Mouse (Mus musculus) spleen, postnatal 4 days (tissue): ENCODE data around the gene Fam69a.
A peak's percentile ranks its signal among the peaks of the same experiment; 100 is the strongest.

Experiments used
- DNase-seq, 2 experiments: peaks; one replicate each; pipeline ENCODE4 v3.0.0; 2022; ENCODE audit warnings: low spot score in 2 of 2

Gene Fam69a

DNA sequence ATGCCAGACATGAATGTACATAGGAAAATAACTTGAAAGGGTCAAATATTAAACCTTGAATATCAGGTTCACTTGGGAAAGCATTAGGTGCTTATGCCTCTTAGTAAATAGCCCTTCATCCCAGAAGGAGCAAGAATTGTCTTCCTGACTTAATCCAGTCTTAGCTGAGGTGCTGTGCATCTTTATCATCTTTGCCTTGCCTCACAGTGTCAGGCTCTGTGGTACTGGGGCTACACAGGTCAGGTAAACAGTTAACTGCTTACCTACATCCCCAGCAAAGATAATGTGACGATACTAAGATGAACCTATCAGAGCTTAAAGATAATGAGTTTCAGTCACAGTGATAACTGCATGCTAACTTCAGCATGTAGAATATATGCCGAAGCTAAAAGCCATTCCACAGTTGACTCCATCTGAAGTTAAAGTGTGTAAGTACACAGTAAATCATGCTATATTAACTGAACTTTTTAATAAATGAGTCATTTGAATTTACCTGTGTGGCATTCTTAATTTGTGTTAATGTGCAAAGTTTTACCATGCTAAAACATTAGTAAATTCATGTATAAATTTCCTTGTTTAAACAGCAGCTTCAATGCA lies 78.3 kb downstream of the Fam69a start:
- DNase-seq: no peak

DNA sequence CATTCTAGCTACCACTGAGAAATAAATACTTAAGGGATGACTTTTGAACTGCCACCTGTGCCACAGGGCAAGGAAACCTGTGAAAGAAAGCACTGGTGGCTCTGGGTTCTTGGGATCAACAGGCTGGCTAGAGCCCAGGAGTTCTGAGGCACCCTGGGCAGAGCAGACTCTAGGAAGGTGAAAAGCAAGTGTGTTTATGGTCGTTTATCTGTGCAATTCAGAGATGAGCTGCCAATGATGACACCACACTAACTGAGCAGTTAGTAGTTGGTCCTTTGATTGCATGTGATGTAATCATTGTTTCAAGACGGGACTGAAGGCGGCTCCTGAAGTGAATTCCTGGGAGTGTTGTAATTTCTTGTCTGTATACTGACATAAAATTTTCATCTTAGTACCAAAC lies 82.6 kb downstream of the Fam69a start:
- DNase-seq: no peak

DNA sequence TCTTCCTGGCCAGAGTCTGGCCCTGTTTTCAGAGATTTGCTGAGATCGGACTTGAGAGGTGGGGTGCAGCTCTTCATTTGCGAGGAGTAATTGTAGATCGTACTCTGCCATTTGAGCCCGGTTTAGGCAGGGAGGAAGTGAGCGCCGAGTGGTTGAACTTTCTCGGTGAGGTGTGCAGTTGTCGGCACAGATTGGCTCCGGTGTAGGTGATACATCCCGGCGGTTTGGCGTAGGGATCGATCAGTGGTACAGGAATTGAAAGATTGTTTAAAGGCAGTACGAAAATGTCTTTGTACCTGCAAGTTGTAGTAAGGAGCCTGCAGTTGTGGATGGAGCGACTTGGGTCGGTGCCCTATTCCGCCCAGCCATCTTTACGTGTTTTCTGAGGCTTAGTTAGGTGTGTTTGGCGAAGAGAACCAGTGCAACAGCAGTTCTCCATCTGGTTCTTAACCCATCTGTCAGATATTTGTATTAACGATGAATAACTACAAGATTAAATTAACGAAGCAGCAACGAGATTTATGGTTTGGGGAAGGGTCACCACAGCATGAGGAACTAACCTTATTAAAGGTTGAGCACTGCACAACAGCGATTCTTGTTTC lies 85.8 kb downstream of the Fam69a start:
- peak in 1 of 2 experiments; percentile 36 for DNase-seq

DNA sequence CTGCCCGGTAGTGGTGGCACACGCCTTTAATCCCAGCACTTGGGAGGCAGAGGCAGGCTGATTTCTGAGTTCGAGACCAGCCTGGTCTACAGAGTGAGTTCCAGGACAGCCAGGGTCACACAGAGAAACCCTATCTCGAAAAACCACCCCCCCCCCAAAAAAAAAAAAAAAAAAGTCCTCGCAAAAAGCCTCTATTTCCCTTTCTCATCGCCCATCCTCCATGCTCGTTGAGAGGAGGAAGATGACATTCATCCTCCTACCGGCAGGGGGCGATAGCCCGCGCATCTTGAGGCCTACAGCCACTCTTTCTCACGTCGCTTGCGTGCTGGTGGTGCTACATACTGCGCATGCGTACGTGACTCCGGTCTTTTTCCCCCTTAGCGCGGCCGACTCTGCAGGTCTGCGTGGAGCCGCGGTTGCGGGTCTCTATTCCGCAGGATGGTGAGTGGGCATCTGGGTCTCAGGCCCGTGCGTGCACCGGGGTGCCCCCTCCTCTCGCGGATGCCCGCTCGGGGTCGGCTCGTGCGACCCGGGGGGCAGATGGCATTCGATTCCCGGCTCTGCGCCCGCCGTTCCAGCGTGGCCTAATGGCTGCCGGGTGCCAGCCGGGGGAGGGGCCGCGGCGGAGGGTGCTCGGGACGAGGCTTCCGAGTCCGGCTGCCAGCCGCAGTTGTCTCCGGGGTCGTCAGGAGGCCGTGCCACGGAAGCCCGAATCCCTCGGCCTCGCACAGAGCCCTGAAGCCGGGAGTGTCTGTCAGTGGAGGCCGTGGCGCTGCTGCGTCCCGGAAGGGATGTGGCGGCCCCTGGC lies 86.5 kb downstream of the Fam69a start, which contains the start of gene Rpl5:
Rpl5 (plus strand) TSS at position 297 of the 808 bp plus-strand sequence.
- DNase-seq: peak; percentile 96 to 99

DNA sequence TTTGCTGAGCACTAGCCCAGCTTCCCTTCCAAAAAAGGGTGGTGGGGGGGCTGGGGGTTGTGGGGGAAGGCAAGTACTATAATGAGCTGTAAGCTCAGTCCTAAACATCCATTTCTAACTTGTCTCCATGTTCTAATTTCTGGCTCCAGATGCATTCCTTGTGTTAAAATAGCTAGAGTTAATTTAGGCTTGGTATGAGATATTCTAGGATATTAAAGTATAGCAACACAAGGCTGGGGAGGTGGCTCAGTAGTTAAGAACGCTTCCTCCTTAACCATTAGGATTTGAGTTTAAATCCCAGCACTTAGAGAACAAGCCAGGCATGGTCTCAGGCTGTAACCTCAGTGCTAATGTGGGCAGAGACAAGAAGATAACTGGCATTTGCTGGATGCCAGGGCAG lies 90.6 kb downstream of the Fam69a start:
- no peak for DNase-seq

DNA sequence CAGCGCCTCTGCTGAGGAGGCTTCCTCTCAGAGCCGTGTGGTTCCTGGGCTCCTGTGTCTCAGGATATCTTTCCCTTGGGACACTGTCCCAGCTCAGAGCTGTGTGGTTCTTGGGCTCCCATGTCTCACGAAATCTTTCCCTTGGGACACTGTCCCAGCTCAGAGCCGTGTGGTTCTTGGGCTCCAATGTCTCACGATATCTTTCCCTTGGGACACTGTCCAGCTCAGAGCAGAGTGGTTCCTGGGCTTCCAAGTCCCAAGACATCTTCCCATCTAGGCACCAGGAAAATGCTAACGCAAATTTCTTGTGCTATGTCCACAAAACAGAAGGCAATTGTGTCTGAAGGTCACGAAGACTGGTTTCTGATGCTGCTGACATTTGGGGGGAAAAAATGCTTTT lies 92.2 kb downstream of the Fam69a start:
- no peak for DNase-seq

DNA sequence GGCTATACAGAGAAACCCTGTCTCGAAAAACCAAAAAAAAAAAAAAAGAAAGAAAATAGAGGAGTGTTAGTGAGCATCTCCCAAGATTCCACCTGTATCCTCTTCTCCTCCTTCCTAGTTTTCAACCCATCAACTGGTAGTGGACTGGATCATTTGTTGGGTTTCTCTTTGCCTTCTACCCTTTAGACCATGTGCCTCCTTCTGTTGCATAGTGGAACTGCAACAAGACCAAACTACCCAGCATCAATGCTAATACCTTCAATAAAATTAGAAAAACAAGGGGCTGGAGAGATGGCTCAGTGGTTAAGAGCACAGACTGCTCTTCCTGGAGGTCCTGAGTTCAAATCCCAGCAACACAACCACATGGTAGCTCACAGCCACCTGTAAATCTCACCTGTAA lies 95.4 kb downstream of the Fam69a start:
- peak in 1 of 2 experiments; percentile 26 for DNase-seq

DNA sequence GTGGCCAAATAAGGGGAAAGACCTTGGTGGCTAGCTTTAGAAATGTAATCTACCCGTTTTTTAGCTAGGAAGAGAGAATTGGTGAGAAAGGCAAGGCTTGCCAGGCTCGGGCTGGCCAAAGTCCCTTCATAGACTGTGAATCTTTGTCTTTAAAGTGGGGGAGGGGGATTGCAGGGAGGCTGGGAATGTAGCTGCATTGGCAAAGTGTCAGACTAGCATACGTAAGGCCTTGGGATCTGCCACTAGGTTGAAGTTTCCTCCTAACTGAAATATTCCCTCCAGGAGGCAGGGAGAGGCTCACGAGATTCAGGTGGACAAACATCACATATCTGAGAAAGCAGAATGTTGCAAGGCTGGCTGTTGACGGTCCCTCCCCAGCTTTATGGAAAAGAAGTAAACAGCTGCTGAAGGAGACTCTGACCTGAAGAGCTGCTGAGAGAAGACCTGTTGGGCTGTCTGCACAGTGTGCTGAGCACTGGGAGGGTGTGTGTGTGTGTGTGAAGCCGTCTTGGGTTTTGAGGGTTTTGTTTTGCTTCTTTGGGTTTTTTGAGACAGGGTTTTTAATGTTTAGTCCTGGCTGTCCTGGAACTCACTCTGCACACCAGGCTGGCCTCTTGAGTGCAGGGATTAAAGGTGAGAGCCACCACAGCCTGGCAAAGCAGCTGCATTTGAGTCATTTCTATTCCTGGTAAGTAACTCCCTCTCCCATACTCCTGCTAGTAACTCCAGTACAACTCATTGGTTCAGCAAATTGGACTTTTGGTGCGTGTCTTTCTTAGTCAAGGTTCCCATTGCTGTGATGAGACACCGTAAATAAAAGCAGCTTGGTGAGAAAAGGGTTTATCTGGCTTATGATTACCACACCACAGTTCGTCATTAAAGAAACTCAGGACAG lies 96.6 kb downstream of the Fam69a start:
- no peak for DNase-seq

DNA sequence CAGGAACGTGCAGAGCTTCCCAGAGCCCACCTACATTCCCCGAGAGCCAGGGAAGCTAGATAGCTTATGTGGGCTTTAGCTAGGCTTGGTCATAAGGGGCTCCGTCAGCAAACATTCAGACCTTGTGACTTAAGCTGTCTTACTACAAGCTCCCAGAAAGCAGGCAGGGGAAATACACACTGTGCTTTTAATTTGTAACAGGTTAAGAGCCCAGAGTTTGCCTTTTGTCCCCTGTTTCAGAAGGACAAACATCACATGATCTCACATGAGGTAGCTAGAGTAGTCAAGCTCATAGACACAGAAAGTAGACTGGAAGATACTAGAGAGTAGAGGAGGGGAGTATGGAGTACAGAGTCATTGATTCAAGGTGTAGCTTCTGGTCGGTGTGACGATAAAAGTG lies 106.2 kb downstream of the Fam69a start:
- no peak for DNase-seq

DNA sequence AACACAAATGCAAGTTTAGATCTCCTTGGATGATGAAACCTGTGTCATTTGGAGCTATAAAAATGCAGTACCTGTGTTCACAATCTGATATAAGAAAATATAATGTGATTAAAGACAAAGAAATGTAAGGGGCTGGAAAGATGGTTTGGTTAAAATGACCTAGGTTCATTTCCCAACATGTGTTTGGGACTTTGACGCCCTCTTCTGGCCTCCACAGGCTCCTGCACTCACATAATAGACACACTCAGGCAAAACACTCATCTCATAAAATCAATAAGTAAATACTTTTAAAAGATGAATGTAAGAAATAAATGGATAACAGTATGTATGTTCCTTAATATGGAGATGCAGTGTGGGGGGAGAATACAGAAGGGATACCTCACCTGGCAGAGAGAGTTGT lies 109.8 kb downstream of the Fam69a start:
- no peak for DNase-seq

DNA sequence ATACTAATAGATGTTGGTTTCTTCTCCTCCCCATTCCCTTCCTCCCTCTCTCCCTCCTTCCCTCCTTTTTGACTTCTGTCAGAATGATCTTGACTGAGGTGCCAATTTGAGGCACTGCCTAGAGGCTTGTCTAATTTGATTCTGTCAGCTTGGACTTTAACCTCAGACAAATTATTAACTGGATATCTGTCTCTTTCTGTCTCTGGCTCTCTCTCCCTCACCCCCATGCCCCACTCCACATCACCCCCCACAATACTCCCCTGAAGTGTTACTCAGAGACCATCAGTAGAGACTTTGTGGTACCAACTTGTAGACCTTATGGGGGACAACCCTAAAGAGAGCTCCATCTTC lies 111.6 kb downstream of the Fam69a start:
- no peak for DNase-seq

DNA sequence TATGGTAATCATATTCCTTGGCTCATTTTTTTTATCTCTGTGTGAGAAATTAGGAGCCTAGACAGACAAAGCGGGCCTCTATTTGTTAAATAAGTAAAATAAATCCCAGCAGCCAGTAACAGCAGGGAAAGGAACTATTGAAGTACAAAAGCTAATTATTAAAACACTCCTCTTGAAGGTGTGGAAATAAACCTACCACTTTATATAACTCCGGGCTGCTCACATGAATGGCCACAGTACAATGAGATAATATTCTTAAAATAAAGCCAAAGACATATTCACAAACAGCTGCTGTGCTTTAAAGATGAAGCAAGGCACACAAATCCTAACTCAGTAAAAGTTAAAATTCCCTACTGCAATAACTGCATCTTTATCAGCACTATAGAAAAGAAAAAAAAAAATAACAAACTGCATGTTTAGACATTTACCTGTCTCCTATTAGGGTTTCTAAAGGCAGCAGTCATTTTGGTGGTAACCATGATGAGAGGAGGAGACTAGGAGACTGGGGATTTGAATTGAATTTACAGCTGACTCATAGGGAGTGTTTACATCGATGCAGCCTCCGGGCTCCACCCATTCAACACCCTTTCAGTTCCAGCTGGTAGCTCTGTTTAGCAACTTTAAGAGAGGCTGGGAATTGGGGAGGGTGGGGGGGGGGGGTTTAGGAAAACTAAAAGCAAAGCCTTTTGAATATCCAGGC lies 112.2 kb downstream of the Fam69a start, which contains the start of gene Evi5:
Evi5 (minus strand) TSS at position 547 of the 700 bp plus-strand sequence.
- peak in 1 of 2 experiments; percentile 59 for DNase-seq

DNA sequence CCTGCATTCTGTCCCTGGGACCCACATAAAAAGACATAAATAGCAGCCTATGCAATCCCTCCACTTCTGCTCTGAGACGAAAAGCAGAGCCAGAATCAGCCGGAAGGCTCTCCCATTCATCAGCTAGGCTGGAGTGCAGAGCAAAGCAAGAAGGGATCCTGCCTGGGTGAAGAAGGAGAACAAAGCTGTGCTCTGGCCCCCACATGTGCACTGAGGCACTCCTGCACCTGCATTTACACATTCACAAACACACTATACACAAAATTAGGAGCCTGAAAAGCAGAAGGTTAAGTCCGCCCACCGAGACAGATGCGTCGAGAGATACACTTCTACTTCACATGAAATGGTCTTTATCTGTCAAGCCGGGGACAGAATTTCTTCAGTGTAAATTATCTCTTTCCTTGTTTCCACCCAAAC lies 113.0 kb downstream of the Fam69a start:
- DNase-seq: peak; percentile 50 to 68

DNA sequence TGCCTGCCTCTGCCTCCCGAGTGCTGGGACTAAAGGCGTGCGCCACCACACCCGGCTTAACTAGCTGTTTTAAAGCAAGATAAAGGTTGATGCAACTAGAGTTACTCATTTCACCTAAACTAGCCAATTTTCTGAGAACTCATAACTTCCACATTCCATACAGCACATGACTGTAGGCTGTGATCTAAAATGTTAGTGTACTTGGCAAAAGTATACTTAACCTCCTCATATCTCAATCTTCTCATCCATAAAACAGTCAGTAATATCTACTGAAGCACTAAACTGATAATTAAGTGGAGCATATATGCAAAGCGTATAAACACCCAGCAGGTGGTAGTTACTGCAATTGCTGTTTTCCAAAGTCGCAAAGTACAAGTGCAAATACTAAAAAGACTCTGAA lies 113.6 kb downstream of the Fam69a start:
- DNase-seq: no peak

DNA sequence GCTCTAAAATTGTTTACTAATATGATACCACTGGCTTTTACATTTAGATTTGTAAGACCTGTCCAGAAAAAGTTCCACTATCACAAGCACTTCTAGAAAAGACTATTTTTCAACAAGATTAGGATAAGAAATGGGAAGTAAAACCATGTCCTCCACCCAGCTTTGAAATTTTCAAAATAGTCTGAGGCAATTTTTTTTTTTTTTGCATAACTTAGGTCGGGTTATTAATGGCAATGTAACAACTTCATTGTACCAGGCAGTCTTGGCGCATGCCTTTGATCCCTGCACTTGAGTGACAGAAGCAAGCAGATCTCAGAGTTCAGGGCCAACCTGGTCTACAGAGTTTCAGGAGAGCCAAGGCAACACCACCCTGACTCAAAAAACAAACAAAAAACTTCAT lies 117.2 kb downstream of the Fam69a start:
- DNase-seq: no peak

DNA sequence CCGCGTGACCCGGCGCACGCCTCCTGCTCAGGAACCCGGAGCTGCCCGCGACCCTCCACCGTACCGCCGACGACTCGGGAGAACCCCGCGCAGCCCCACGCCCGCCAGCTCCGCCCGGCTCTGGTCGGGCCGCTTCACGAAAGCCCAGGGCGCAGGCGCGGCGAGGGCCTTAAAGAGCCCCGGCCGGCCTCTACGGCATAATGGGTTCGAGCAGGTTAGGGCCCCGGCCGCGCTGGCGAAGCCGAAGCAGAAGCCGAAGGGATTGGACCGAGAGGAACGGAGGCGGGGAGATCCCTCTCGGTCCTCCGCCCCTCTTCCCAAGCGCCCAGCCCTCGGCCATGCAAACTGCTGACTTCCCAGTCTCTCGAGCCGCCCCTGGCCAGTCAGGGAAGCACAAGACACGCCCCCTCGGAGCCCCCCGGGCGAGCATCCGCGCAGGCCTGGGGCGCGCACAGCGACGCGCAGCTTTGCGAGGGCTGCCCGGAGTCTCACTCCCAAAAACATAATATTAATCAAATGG lies 117.9 kb downstream of the Fam69a start:
- DNase-seq: peak; percentile 84 to 91

DNA sequence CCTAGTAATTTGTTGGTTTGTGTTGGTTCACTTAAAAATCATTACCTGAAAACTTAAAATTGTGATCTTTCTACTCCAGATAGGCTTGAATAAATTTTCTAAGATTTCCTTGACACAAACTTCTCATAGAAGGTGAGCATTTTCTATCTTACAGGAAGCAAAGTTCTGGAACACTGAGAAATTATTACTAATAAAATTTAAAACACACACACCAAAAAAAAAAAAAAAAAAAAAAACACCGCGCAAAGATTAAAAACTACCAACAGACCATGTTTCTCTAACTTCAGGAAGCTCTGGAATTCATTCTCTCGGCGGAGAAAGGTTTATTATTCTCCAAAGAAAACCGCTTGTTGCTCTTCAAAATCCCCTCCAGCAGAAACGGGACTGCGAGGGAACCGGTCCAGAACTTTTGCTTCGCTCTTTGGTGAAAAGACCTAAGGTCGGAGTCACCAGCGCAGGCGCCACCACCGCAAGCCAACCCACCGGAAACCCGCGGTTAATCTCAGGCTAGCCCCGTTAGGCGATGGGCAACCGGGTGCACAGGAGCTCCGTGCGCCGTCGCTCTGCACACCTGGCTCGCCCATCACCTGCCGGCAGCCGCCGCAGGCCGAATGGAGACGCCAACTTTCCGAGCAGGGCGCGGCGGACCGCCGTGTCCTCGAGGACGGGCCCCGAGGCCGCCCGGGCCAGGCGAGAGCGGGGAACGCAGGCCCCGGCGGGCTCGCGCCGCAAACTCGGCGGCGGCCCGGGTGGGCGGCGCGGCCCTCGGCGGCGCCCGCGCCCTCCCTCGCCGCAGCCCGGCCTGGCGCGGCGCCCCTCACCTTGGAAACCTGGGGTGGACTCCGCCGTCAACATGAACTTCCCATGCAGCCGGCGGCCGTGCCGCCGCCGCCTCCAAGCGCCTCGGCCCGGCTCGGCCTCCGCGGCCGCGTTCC lies 118.6 kb downstream of the Fam69a start:
- DNase-seq: peak; percentile 66 to 83

DNA sequence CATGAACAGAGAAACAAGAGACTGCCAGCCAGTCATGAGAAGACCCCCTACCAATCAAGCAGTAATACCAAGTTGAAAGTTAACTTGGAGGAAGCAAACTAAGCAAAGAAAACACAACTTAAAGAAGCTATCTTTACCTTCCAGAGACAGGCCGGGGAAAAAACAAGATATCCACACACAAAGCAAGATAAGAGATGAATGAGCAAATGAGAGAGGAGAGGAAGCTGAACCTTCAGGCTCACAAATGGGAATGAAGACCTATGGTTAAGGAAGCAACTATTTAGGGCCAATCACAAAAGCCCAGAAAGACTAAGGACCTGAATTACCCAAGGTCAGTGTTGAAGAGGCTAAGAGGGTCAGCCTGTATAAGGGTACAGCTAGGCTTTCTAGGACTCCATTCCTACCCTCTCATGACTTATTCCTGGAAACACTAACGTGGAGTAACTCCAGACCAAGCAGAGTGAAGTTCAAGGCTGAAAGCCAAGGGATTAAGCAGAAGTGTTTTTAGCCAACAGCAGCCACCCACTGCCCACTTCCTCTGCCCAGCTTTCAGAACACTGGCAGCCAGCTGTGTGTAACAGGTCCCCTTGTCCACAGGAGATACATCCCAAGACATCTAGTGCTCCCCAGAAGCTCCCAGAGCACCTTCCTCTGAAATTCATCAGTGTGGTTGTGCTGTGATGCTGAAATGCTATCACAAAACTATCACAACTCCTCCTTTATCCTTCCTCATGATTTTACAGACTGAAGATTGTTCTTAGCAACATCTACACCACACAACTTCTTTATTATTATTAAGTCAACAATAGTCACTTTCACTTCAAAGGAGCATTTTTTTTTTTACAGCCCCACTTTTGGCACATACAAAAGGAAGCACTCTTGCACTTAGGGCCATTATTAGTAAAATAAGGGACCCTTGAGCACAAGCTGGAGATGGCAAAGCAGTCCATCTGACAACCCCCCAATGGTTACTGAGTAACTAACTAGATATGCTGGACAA lies 120.5 kb downstream of the Fam69a start:
- DNase-seq: peak in 1 of 2 experiments; percentile 64

DNA sequence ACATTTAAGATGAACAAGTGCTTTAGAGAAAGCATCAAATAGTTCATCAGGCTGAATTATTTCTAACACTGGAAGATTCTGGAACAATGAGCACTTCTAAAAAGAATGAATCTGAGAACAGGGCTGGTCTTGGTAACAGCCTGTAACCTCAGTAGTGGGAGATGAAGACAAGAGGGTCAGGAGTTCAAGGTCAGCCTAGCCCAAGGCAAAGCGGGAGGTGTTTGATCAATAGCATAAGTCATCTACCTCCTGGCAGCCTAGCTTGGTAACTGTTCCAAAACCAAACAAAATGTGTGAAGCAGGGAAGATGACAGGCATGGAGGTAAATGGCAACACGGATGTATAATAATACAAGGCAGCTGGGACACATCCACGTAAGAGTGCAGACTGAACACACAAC lies 122.9 kb downstream of the Fam69a start:
- no peak for DNase-seq
